Mouse (Mus musculus): Measurements from ENCODE around the gene Als2cr12.

DNA sequence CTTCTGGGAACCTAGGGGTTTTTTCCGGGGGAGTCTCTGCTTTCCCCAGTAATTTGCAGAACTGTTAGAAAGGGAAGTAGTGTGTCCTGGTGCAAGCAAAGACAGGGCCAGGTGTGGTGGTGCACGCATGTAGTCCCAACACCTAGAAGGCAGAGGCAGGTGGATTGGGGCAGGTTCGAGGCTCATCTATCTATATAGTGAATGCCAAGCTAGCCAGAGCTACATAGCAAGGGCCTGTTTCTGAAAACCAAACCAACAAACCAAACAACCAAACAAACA, 32.7 kb upstream of the Als2cr12 start:
- TF ChIP-seq CTCF (IDR thresholded peaks at IDR 0.05; ENCODE audit: extremely low read depth, insufficient read length, insufficient replicate concordance, low read depth, low read length) (no peak), POLR2A (IDR thresholded peaks at IDR 0.05; ENCODE audit: low read depth, low read length) (no peak)
